ENCODE assay signal across 10 mouse cellular contexts in the genomic region with DNA sequence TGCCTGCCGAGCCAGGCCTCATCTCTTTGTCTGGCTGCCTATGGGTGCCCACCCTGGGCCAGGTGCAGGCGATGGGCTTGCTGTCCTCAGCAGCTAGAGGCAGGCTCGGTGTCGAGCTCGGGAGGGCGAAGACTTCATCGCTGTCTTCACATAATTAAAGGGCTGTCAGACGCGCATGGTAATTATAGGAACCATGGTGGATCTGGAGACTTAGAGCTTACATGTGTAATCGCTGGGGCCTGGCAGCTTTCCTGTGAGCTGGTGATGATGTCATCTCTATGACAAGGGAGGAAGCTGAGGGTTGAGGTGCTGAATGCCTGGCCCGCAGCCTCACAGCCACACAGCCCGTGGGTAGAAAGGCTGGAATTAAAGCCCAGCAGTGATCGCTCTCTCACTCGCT. TPM values are rescaled to one million over a fixed set of nuclear protein-coding genes. Genes with fewer than 3 reads are reported as not detected.
A peak's percentile ranks its signal among the peaks of the same experiment; 100 is the strongest.
DNase-seq lines count a peak whose midpoint lies in the region; ATAC-seq and TF ChIP-seq lines count a peak whose summit lies in the region.
"Had no signal": no experiment of that assay in that cellular context is flagged by ENCODE, and none has a peak within 500 bp of the region (broad histone marks: within the 10 kb centered on the region; RNA-seq: fewer than 3 reads in every experiment).

No protein-coding gene starts in this region.

- H3K4me3 ChIP-seq in heart, embryonic 11.5 days (ENCODE audit: low read depth, low read length) = no peak overlapping the region
- H3K4me3 ChIP-seq in forebrain, embryonic 11.5 days (ENCODE audit: low read depth, low read length) = no peak overlapping the region
- H3K4me3 ChIP-seq in hindbrain, postnatal 0 days (ENCODE audit: low read length) = no peak overlapping the region
- H3K4me3 ChIP-seq in midbrain, embryonic 16.5 days (ENCODE audit: low read depth, low read length) = no peak overlapping the region
- no peak overlapping the region for H3K4me3 ChIP-seq in kidney, adult 2 months (ENCODE audit: insufficient read depth, low read depth, low read length)
- H3K4me3 ChIP-seq in kidney, embryonic 16.5 days (ENCODE audit: low read length) = no peak overlapping the region
- H3K4me3 ChIP-seq: erythroblast, embryonic 14.5 days; megakaryocyte, embryonic 14.5 days had no signal

- TF ChIP-seq CTCF in hindbrain, postnatal 0 days (IDR thresholded peaks at IDR 0.05; ENCODE audit: low read depth) = no peak
- no peak for TF ChIP-seq CTCF in kidney, adult 2 months (conservative IDR thresholded peaks at IDR 0.05; ENCODE audit: insufficient read depth, insufficient read length, low read depth, low read length)

- no peak overlapping the region for H3K4me2 ChIP-seq in heart, embryonic 11.5 days
- H3K4me2 ChIP-seq in forebrain, embryonic 11.5 days (ENCODE audit: low read depth, low read length, severe bottlenecking) = no peak overlapping the region
- H3K4me2 ChIP-seq in hindbrain, postnatal 0 days (ENCODE audit: low read depth, low read length) = no peak overlapping the region
- H3K4me2 ChIP-seq in midbrain, embryonic 16.5 days (ENCODE audit: low read length) = no peak overlapping the region
- H3K4me2 ChIP-seq in kidney, embryonic 16.5 days (replicated peaks; ENCODE audit: low read depth, low read length) = no peak overlapping the region

- peak; percentile 25 for DNase-seq in heart, adult 8-10 months (ENCODE audit: low spot score)
- no peak for DNase-seq in forebrain, embryonic 11.5 days (ENCODE audit: low spot score)
- DNase-seq in hindbrain, postnatal 0 days (ENCODE audit: low spot score) = peak; percentile 32
- no peak for DNase-seq in kidney, adult 2 months
- no peak for DNase-seq in gastrocnemius, postnatal 10 days

- H3K4me1 ChIP-seq in heart, embryonic 11.5 days (ENCODE audit: control insufficient read depth, insufficient read depth, low read length) = peaks cover 45% of the 10 kb centered on the region
- peaks cover 6% of the 10 kb centered on the region; the same call in 1 of the 2 replicates for H3K4me1 ChIP-seq in forebrain, embryonic 11.5 days (replicated peaks; ENCODE audit: control insufficient read depth, insufficient read depth, low read length)
- peaks cover 8% of the 10 kb centered on the region for H3K4me1 ChIP-seq in hindbrain, postnatal 0 days (ENCODE audit: insufficient read depth, low read length)
- peaks cover 25% of the 10 kb centered on the region; the same call in 1 of the 2 replicates for H3K4me1 ChIP-seq in midbrain, embryonic 16.5 days (ENCODE audit: control insufficient read depth, insufficient read depth, low read length)
- H3K4me1 ChIP-seq in kidney, adult 2 months (ENCODE audit: control insufficient read depth, insufficient read depth, low read length) = no peaks in the 10 kb centered on the region
- 0 out of 2 replicates have a peak, but pooled peaks cover 12% of the 10 kb centered on the region for H3K4me1 ChIP-seq in kidney, embryonic 16.5 days (ENCODE audit: insufficient read depth, low read length)

- H3K9ac ChIP-seq in heart, embryonic 11.5 days (ENCODE audit: low read depth, low read length) = no peak overlapping the region
- no peak overlapping the region; the same call in 1 of the 2 replicates for H3K9ac ChIP-seq in forebrain, embryonic 11.5 days (ENCODE audit: low read length)
- no peak overlapping the region for H3K9ac ChIP-seq in hindbrain, postnatal 0 days (replicated peaks; ENCODE audit: low read length)
- peak overlapping the region; percentile 44; the same call in 1 of the 2 replicates for H3K9ac ChIP-seq in midbrain, embryonic 16.5 days (ENCODE audit: low read depth, low read length)
- H3K9ac ChIP-seq in kidney, embryonic 16.5 days (replicated peaks; ENCODE audit: low read length) = no peak overlapping the region

- no peaks in the 10 kb centered on the region for H3K9me3 ChIP-seq in heart, embryonic 11.5 days (replicated peaks; ENCODE audit: control insufficient read depth, low read length)
- H3K9me3 ChIP-seq in forebrain, embryonic 11.5 days (ENCODE audit: control insufficient read depth, low read length) = no peaks in the 10 kb centered on the region
- H3K9me3 ChIP-seq in hindbrain, postnatal 0 days (ENCODE audit: low read length) = no peaks in the 10 kb centered on the region
- H3K9me3 ChIP-seq in midbrain, embryonic 16.5 days (replicated peaks; ENCODE audit: control insufficient read depth, low read length, poor library complexity, severe bottlenecking) = no peaks in the 10 kb centered on the region
- no peaks in the 10 kb centered on the region for H3K9me3 ChIP-seq in kidney, embryonic 16.5 days (ENCODE audit: low read length)
- H3K9me3 ChIP-seq: megakaryocyte, embryonic 14.5 days had no signal

- no peak for TF ChIP-seq POLR2A in kidney, adult 2 months (IDR thresholded peaks at IDR 0.05; ENCODE audit: low read depth, low read length)

- no peaks in the 10 kb centered on the region; the same call in 1 of the 2 replicates for H3K36me3 ChIP-seq in heart, embryonic 11.5 days (ENCODE audit: control insufficient read depth, insufficient read depth, low read length)
- no peaks in the 10 kb centered on the region for H3K36me3 ChIP-seq in forebrain, embryonic 11.5 days (ENCODE audit: control insufficient read depth, insufficient read depth, low read length)
- H3K36me3 ChIP-seq in hindbrain, postnatal 0 days (ENCODE audit: insufficient read depth, low read length) = no peaks in the 10 kb centered on the region
- H3K36me3 ChIP-seq in midbrain, embryonic 16.5 days (ENCODE audit: control insufficient read depth, insufficient read depth, low read length) = no peaks in the 10 kb centered on the region
- no peaks in the 10 kb centered on the region for H3K36me3 ChIP-seq in kidney, adult 2 months (ENCODE audit: control insufficient read depth, insufficient read depth, low read length)
- H3K36me3 ChIP-seq in kidney, embryonic 16.5 days (ENCODE audit: insufficient read depth, low read length) = no peaks in the 10 kb centered on the region

- ATAC-seq in heart, embryonic 11.5 days (replicated peaks; ENCODE audit: insufficient number of reproducible peaks, low FRiP score, low TSS enrichment) = no peak
- ATAC-seq in forebrain, embryonic 11.5 days (replicated peaks; ENCODE audit: low FRiP score) = peak; percentile 39; the same call in 1 of the 2 replicates
- no peak for ATAC-seq in hindbrain, postnatal 0 days
- no peak for ATAC-seq in midbrain, embryonic 16.5 days
- ATAC-seq in kidney, embryonic 16.5 days (ENCODE audit: low FRiP score, low TSS enrichment) = no peak

- H3K27me3 ChIP-seq in heart, embryonic 11.5 days (ENCODE audit: control insufficient read depth, insufficient read depth, low read length) = no peaks in the 10 kb centered on the region
- no peaks in the 10 kb centered on the region for H3K27me3 ChIP-seq in forebrain, embryonic 11.5 days (ENCODE audit: control insufficient read depth, insufficient read depth, low read length)
- H3K27me3 ChIP-seq in hindbrain, postnatal 0 days (ENCODE audit: insufficient read depth, low read length) = no peaks in the 10 kb centered on the region
- H3K27me3 ChIP-seq in midbrain, embryonic 16.5 days (ENCODE audit: control insufficient read depth, insufficient read depth, low read depth, low read length) = no peaks in the 10 kb centered on the region
- H3K27me3 ChIP-seq in kidney, adult 2 months (replicated peaks; ENCODE audit: control insufficient read depth, insufficient read depth, low read length) = no peaks in the 10 kb centered on the region
- H3K27me3 ChIP-seq in kidney, embryonic 16.5 days (ENCODE audit: insufficient read depth, low read length) = no peaks in the 10 kb centered on the region

- no peak overlapping the region for H3K27ac ChIP-seq in heart, embryonic 11.5 days (ENCODE audit: low read depth, low read length)
- no peak overlapping the region; the same call in 1 of the 2 replicates for H3K27ac ChIP-seq in forebrain, embryonic 11.5 days (ENCODE audit: low read depth, low read length)
- no peak overlapping the region for H3K27ac ChIP-seq in hindbrain, postnatal 0 days
- H3K27ac ChIP-seq in midbrain, embryonic 16.5 days (ENCODE audit: low read length) = peak overlapping the region; percentile 61
- no peak overlapping the region for H3K27ac ChIP-seq in kidney, adult 2 months (ENCODE audit: insufficient read depth, low read depth, low read length)
- H3K27ac ChIP-seq in kidney, embryonic 16.5 days (ENCODE audit: low read length) = no peak overlapping the region

- 59% methylated on average over 14 of the region's 14 CpGs for WGBS in heart, embryonic 11.5 days (ENCODE audit: insufficient replicate concordance)
- WGBS in forebrain, embryonic 11.5 days = 63% methylated on average over 14 of the region's 14 CpGs
- 37% methylated on average over 14 of the region's 14 CpGs for WGBS in hindbrain, postnatal 0 days
- 46% methylated on average over 14 of the region's 14 CpGs for WGBS in midbrain, embryonic 16.5 days
- WGBS in kidney, adult 2 months = 82% methylated on average over 14 of the region's 14 CpGs
- 53% methylated on average over 14 of the region's 14 CpGs for WGBS in kidney, embryonic 16.5 days

RNA-seq across cellular contexts. Expression of a gene that starts 33.6 kb away (rescaled TPM):
- total RNA-seq in heart, adult 8-10 months (2022) = not detected
- polyA plus RNA-seq in heart, embryonic 11.5 days (2014; fragmentation: Nextera tagmentation; extraction: Ambion mirVana) = 0.77 and 1.0 TPM in 2 replicates
- 4.7 and 5.5 TPM in 2 replicates for polyA plus RNA-seq in forebrain, embryonic 11.5 days (2014; fragmentation: Nextera tagmentation; extraction: Ambion mirVana)
- 2.3 and 3.3 TPM in 2 replicates for total RNA-seq in hindbrain, postnatal 0 days (2014; rRNA removed)
- polyA plus RNA-seq in hindbrain, postnatal 0 days (2015; fragmentation: Nextera tagmentation; extraction: Ambion mirVana) = 2.3 TPM in 2 replicates
- 2.5 and 2.9 TPM in 2 replicates for polyA plus RNA-seq in midbrain, embryonic 16.5 days (2015; fragmentation: Nextera tagmentation; extraction: Ambion mirVana)
- polyA plus RNA-seq in kidney, adult 2 months (2012; rRNA removed) = 0.16 and 0.23 TPM in 2 replicates
- 0.66 and 0.75 TPM in 2 replicates for polyA plus RNA-seq in kidney, embryonic 16.5 days (2015; fragmentation: Nextera tagmentation; extraction: Ambion mirVana)
- total RNA-seq in gastrocnemius, postnatal 10 days (2021) = under 1 TPM; 0.14 to 0.38 TPM
- polyA plus RNA-seq: erythroblast, embryonic 14.5 days had no signal

RNA-seq across cellular contexts. Expression of a gene that starts 51.0 kb away (rescaled TPM):
- total RNA-seq in heart, adult 8-10 months (2022) = 10 to 100 TPM; 19.7 to 30.7 (median 24.3) TPM
- 20.0 and 20.8 TPM in 2 replicates for polyA plus RNA-seq in heart, embryonic 11.5 days (2014; fragmentation: Nextera tagmentation; extraction: Ambion mirVana)
- polyA plus RNA-seq in forebrain, embryonic 11.5 days (2014; fragmentation: Nextera tagmentation; extraction: Ambion mirVana) = 18.6 and 19.1 TPM in 2 replicates
- 40.5 and 47.6 TPM in 2 replicates for total RNA-seq in hindbrain, postnatal 0 days (2014; rRNA removed)
- polyA plus RNA-seq in hindbrain, postnatal 0 days (2015; fragmentation: Nextera tagmentation; extraction: Ambion mirVana) = 26.7 and 26.8 TPM in 2 replicates
- 45.0 and 55.6 TPM in 2 replicates for polyA plus RNA-seq in midbrain, embryonic 16.5 days (2015; fragmentation: Nextera tagmentation; extraction: Ambion mirVana)
- polyA plus RNA-seq in kidney, adult 2 months (2012; rRNA removed) = 10.4 and 11.5 TPM in 2 replicates
- 20.5 TPM in 2 replicates for polyA plus RNA-seq in kidney, embryonic 16.5 days (2015; fragmentation: Nextera tagmentation; extraction: Ambion mirVana)
- total RNA-seq in gastrocnemius, postnatal 10 days (2021) = 1 to 10 TPM; 8.2 to 9.8 TPM

RNA-seq across cellular contexts. Expression of a gene that starts 51.3 kb away (rescaled TPM):
- 100 to 1,000 TPM; 305 to 381 (median 333) TPM for total RNA-seq in heart, adult 8-10 months (2022)
- 591 and 608 TPM in 2 replicates for polyA plus RNA-seq in heart, embryonic 11.5 days (2014; fragmentation: Nextera tagmentation; extraction: Ambion mirVana)
- polyA plus RNA-seq in forebrain, embryonic 11.5 days (2014; fragmentation: Nextera tagmentation; extraction: Ambion mirVana) = 699 and 715 TPM in 2 replicates
- 526 and 754 TPM in 2 replicates for total RNA-seq in hindbrain, postnatal 0 days (2014; rRNA removed)
- polyA plus RNA-seq in hindbrain, postnatal 0 days (2015; fragmentation: Nextera tagmentation; extraction: Ambion mirVana) = 456 and 459 TPM in 2 replicates
- polyA plus RNA-seq in midbrain, embryonic 16.5 days (2015; fragmentation: Nextera tagmentation; extraction: Ambion mirVana) = 405 and 414 TPM in 2 replicates
- polyA plus RNA-seq in kidney, adult 2 months (2012; rRNA removed) = 240 and 386 TPM in 2 replicates
- polyA plus RNA-seq in kidney, embryonic 16.5 days (2015; fragmentation: Nextera tagmentation; extraction: Ambion mirVana) = 746 and 752 TPM in 2 replicates
- total RNA-seq in gastrocnemius, postnatal 10 days (2021) = 100 to 1,000 TPM; 362 to 382 TPM

Comparison
In these comparisons a context has a peak if more than half of its experiments do, and no peak if none do; other contexts are left out.
1. DNase-seq: peak in heart, adult 8-10 months (single experiment) and hindbrain, postnatal 0 days (single experiment); none in forebrain, embryonic 11.5 days (single experiment), kidney, adult 2 months (single experiment) and gastrocnemius, postnatal 10 days (single experiment).